Mouse (Mus musculus) heart, embryonic 14.5 days (tissue): ENCODE results near the gene Emcn. TPM values are rescaled to one million over a fixed set of nuclear protein-coding genes. Genes with fewer than 3 reads are reported as not detected.

ENCODE experiments used
- ATAC-seq: fragments of 200-750 bp; cut with Nextera tagmentation; 2 replicates; pipeline ENCODE4 v1.8.0; 2017; ENCODE audit warnings: low read depth, moderate TSS enrichment; ENCODE audit not compliant: insufficient number of reproducible peaks, insufficient read depth, low FRiP score
- H3K27ac ChIP-seq, 2 experiments: fragments of 200-500 bp in 1 of 2; fragments of 300-500 bp in 1 of 2; sonication (generic) in 1 of 2; replicated peaks in 1 of 2; 2 replicates each; pipeline ENCODE4 v1.5.1; 2012 to 2014; ENCODE audit warnings: low read depth in 2 of 2, low read length in 2 of 2, control low read depth in 1 of 2, mild to moderate bottlenecking in 1 of 2, mixed read lengths in 1 of 2; ENCODE audit not compliant: control insufficient read depth in 1 of 2, insufficient read depth in 1 of 2
- H3K27me3 ChIP-seq: fragments of 300-500 bp; sonication (generic); 2 replicates; pipeline ENCODE4 v1.6.1; 2014; ENCODE audit warnings: mild to moderate bottlenecking, low read length, control low read depth; ENCODE audit not compliant: control insufficient read depth, insufficient read depth
- H3K36me3 ChIP-seq: fragments of 300-500 bp; sonication (generic); 2 replicates; pipeline ENCODE4 v1.6.1; 2014; ENCODE audit warnings: mild to moderate bottlenecking, control low read depth, low read length, mixed read lengths; ENCODE audit not compliant: control insufficient read depth, insufficient read depth
- H3K4me1 ChIP-seq, 2 experiments: fragments of 200-500 bp in 1 of 2; fragments of 300-500 bp in 1 of 2; sonication (generic) in 1 of 2; 2 replicates each; pipeline ENCODE4 v1.6.1; 2012 to 2014; ENCODE audit warnings: low read length in 2 of 2, control low read depth in 1 of 2, mixed read lengths in 1 of 2; ENCODE audit not compliant: control insufficient read depth in 2 of 2, insufficient read depth in 2 of 2
- H3K4me2 ChIP-seq: fragments of 300-500 bp; sonication (generic); 2 replicates; pipeline ENCODE4 v1.6.1; 2014; ENCODE audit warnings: mild to moderate bottlenecking, low read length
- H3K4me3 ChIP-seq, 2 experiments: fragments of 200-500 bp in 1 of 2; fragments of 300-500 bp in 1 of 2; sonication (generic) in 1 of 2; 2 replicates each; pipeline ENCODE4 v1.5.1; 2012 to 2014; ENCODE audit warnings: low read length in 2 of 2, mild to moderate bottlenecking in 2 of 2, control low read depth in 1 of 2, low read depth in 1 of 2, moderate library complexity in 1 of 2; ENCODE audit not compliant: control insufficient read depth in 1 of 2, insufficient read depth in 1 of 2
- H3K9ac ChIP-seq: fragments of 300-500 bp; sonication (generic); 2 replicates; pipeline ENCODE4 v1.6.1; 2014; ENCODE audit warnings: mild to moderate bottlenecking, low read length
- H3K9me3 ChIP-seq: fragments of 300-500 bp; sonication (generic); 2 replicates; pipeline ENCODE4 v1.6.1; 2016; ENCODE audit warnings: low read length, control low read depth; ENCODE audit not compliant: control insufficient read depth
- WGBS: fragments of 180-500 bp; shearing (Covaris S2); extraction: QIAGEN DNeasy Blood & Tissue Kit; methylation state at CpG from one replicate; pipeline ENCODE4 v1.1.7; 2014; 5-methylcytosine and 5-hydroxymethylcytosine counted together
- polyA plus RNA-seq: library from polyadenylated mRNA; unstranded; fragments of >200 nt; fragmentation: Nextera tagmentation; extraction: Ambion mirVana; gene quantifications from 2 replicates; pipeline ENCODE4 v1.2.1, GENCODE M21; 2014

The Emcn gene
- polyA plus RNA-seq, 1 experiment from 2014 or later: 71.8 TPM

- no peaks in the 10 kb centered on the region for H3K27me3 ChIP-seq
- 74% methylated on average over 1 of the region's 1 CpGs for WGBS
- H3K36me3 ChIP-seq: no peaks in the 10 kb centered on the region
- H3K9me3 ChIP-seq: no peaks in the 10 kb centered on the region
- no peak overlapping the region for H3K4me3 ChIP-seq
- no peak overlapping the region for H3K9ac ChIP-seq
- no peak overlapping the region for H3K27ac ChIP-seq
- no peaks in the 10 kb centered on the region for H3K4me1 ChIP-seq
- H3K4me2 ChIP-seq: no peak overlapping the region
- ATAC-seq: no peak
Observed at GRCm38 (mm10) chr3:137467386-137467785, 126.5 kb downstream of the Emcn start.

- H3K27ac ChIP-seq: no peak overlapping the region
- H3K4me3 ChIP-seq: no peak overlapping the region
- H3K9ac ChIP-seq: no peak overlapping the region
- H3K4me2 ChIP-seq: no peak overlapping the region
- H3K27me3 ChIP-seq: no peaks in the 10 kb centered on the region
- no peak for ATAC-seq
- no peaks in the 10 kb centered on the region for H3K9me3 ChIP-seq
- 66% methylated on average over 1 of the region's 1 CpGs for WGBS
- no peaks in the 10 kb centered on the region for H3K36me3 ChIP-seq
- no peaks in the 10 kb centered on the region for H3K4me1 ChIP-seq
Observed at GRCm38 (mm10) chr3:137472145-137472544, 131.3 kb downstream of the Emcn start.

GRCm38 (mm10) chr3:137479761-137480339 lies 139.0 kb downstream of the Emcn start:
- no peak overlapping the region for H3K27ac ChIP-seq
- no peak overlapping the region for H3K9ac ChIP-seq
- peaks cover 0 to 2% of the 10 kb centered on the region in 2 experiments; a peak in 1 of 4 replicates for H3K4me1 ChIP-seq
- H3K4me3 ChIP-seq: no peak overlapping the region
- WGBS: 59% methylated on average over 7 of the region's 7 CpGs
- H3K36me3 ChIP-seq: no peaks in the 10 kb centered on the region
- ATAC-seq: no peak
- no peaks in the 10 kb centered on the region for H3K27me3 ChIP-seq
- H3K9me3 ChIP-seq: no peaks in the 10 kb centered on the region
- H3K4me2 ChIP-seq: no peak overlapping the region

- no peak overlapping the region for H3K27ac ChIP-seq
- H3K9me3 ChIP-seq: no peaks in the 10 kb centered on the region
- no peak overlapping the region for H3K4me3 ChIP-seq
- peaks cover 0 to 2% of the 10 kb centered on the region in 2 experiments; a peak in 1 of 4 replicates for H3K4me1 ChIP-seq
- no peak for ATAC-seq
- no peak overlapping the region for H3K9ac ChIP-seq
- no peak overlapping the region for H3K4me2 ChIP-seq
- H3K36me3 ChIP-seq: no peaks in the 10 kb centered on the region
- no peaks in the 10 kb centered on the region for H3K27me3 ChIP-seq
Observed at GRCm38 (mm10) chr3:137481157-137481556, 140.3 kb downstream of the Emcn start.
